Mouse (Mus musculus) thymus, postnatal 25 days (tissue): ENCODE results near the gene Fam20a.
"Not testable (repeated sequence)": the region's sequence is repeated elsewhere in the genome, so short reads cannot be mapped to it uniquely, and the experiment has no call there.

Experiments
- DNase-seq: peaks from one replicate; pipeline ENCODE4 v3.0.0; 2022

Gene Fam20a

DNA sequence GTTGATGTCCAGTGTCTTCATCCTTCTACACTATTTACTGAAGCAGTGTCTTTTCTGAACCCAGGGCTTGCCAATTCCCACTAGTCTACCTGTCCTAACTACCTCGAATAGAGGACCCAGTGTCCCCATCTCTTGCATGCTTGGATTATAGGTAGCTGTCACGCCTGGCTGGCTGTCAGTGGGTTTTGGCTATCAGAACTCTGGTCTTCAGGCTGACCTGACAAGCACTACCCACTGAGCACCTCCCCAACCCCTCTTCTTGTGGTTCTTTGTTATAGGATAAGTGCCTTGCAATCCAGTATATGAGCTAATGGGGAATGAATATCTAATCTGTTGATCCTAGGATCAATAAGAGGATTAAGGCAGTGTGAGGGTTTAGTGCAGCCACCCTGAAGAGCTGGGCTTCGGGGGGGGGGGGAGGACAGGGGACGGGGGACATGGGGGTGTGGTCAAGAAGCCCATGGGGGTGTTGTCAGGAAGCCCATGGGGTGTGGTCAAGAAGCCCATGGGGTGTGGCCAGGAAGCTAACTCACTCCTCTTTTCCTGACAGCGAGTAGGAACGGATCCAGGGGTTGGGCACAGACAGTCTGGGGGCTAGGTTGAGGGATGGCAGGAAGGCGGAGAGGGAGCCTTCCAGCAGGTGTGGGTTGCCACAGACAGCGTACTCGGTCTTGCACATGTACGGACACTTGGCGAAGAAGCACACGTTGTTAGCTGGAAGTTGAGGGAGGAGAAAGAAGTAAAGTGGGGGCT is 45.3 kb downstream of the Fam20a start:
- DNase-seq = no peak

- no peak for DNase-seq
These were observed 46.3 kb downstream of the Fam20a start for GRCm38 (mm10) chr11:109675771-109676170.

GRCm38 (mm10) chr11:109675208-109675607 is 46.9 kb downstream of the Fam20a start:
- no peak for DNase-seq

GRCm38 (mm10) chr11:109674542-109674941 is 47.5 kb downstream of the Fam20a start:
- no peak for DNase-seq

DNA sequence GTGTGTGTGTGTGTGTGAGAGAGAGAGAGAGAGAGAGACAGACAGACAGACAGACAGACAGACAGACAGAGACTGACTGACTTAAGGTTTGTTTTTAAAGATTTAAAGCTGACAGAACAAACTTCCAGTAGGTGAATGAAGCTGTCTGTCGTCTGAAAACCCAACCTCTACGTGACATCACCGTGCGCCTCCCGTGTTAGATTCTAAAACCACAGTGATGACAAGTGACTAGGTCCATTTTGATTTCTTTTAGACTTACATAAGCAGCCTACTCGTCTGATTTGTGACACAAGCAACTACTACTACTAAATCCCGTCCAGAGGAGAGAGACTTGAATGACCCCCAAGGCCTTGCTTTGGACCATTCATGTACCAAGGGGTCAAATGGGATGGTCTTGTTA is 48.3 kb downstream of the Fam20a start:
- DNase-seq = no peak

DNA sequence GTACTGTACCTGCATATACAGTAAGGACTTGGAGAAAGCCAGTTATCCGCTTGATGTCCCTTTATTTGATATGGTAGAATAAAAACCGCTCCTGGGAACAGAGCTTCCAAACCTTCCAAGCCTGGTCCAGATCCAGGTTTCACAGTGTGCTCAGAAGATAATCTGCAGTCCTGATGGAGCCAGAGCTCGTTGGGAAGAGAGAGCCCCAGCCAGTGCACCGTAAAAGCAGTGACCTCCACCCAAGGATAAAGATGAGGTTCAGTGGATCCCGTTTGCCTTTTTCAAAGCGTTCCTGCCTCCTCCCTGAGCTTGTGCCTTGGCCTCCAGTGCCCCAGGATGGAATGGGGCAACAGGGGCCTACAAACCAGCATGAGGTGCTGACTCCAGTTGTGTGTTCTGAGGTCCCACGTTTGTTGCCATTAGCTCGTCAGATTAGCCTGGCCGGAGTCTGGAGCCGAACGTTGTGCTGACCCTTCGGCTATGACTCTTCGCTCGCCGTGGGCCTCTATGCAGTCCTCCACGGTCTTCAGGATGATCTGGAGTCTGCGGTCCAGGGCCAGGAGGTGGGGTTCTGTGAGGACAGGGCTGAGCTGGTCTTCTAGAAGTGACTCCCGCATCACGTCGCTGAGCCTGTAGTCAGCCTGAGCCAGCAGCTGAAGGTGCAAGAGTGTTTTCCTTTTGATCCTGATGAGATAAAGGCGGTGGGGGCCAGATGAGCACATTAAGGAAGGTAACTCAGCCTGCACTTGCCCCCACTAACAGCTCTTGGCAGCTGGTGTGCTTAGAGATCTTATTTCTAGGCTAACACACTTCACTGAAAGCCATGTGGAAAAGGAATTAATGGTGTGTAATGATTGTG is 49.0 kb downstream of the Fam20a start:
- no peak for DNase-seq

DNA sequence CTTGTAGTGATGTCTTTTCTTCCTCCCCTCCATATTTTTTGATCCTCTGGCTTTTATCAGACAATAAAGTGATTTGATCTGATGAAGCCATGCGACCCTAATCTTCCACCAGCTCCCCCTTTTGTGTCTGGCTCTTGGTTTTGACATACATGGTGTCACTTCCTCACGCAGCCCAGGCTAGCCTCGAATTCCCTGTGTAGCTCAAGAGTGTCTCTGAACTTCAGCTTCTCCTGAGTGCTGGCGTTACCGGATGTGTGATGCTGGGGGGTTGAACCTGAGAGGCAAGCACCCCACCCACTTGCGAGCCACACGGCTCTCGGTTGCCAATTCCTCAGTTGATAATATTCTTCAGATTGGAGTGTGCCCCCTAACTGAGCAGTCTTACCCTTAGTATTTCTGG is 49.7 kb downstream of the Fam20a start:
- DNase-seq = no peak

DNA sequence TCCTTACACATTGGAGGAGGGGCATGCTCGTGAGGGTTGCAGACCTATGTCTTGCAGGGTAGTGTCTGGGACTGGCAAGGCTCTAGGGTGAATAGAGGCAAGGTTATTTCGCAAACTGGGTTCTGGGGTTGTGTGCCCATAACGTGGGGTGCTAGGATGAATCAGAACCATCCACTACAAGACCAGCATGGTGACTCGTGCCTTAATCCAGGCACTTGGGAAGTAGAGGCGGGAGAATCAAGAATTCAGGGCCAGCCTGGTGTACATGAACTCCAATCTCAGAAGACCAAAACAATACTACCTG is 50.1 kb downstream of the Fam20a start:
- no peak for DNase-seq

GRCm38 (mm10) chr11:109671136-109672020 is 50.7 kb downstream of the Fam20a start:
- no peak for DNase-seq

DNA sequence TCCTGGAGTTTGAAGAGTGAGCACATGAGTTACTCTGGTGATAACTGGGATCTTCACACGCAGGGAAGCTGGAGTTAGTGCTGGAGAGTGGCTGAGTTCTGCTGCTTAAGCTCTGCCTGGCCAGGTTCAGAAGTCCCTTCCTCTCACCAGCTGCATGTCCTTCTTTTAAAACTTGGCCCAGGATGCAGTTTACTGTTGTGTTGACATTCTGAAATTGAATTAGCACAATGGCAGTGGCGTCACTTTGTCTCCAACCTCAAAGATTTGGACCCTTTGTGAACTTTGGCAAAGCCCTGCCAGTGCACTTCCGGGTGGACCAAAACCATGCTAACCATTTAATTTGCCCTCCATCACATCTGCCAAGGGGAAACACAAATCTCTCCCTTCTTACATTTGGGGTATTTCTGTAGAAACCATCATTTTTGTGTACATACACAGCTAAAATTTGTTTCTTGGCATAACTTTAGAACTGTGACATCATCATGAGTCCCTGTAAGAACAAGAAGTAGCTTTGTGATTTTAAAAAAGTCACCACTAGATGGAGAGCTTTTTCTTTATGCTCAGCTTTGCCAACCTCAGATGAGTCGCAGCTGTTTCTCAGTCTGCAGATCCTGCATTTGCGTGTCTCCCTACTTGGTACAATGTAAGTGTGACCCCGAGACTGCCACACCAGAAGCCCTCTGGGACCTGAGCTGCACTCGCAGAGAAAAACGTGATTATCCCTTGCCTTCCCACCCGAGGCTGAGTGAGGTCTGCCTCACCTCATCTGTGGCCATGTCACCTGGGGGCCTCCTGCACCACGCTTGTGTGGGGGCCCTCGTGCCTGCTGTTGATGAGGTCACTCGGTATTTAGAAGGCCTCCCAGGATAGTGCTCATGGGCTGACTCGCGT is 51.8 kb downstream of the Fam20a start:
- no peak for DNase-seq

GRCm38 (mm10) chr11:109669149-109669708 is 52.9 kb downstream of the Fam20a start:
- DNase-seq = no peak

GRCm38 (mm10) chr11:109668115-109668725 is 53.9 kb downstream of the Fam20a start:
- DNase-seq = no peak

GRCm38 (mm10) chr11:109667371-109667770 is 54.7 kb downstream of the Fam20a start:
- DNase-seq = no peak

- DNase-seq = no peak
These were observed 55.7 kb downstream of the Fam20a start for GRCm38 (mm10) chr11:109666411-109666810.

GRCm38 (mm10) chr11:109665424-109665823 is 56.7 kb downstream of the Fam20a start:
- DNase-seq = no peak

- DNase-seq = no peak
These were observed 57.8 kb downstream of the Fam20a start for GRCm38 (mm10) chr11:109664293-109664692.

- not testable (repeated sequence) for DNase-seq
These were observed 61.6 kb downstream of the Fam20a start for GRCm38 (mm10) chr11:109660526-109660925.

DNA sequence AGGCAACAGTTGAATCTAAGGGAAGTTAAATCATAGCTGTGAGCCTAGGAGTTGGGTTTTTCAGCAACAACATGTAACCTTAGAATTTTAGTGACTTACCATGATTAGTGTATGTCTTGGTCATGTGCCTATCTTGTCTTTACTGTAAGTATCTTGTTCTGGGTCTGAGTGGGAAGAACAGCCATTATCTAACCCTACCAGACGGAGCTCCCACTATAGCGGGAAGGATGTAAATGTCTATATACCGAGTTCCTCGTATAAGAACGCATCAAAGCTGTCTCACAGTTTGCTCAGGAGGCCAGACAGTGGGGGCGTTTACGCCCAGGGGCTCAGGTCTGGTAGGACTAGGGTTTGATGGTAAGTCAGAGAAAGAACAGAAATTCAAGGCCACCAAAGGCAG is 65.8 kb downstream of the Fam20a start:
- DNase-seq = no peak

DNA sequence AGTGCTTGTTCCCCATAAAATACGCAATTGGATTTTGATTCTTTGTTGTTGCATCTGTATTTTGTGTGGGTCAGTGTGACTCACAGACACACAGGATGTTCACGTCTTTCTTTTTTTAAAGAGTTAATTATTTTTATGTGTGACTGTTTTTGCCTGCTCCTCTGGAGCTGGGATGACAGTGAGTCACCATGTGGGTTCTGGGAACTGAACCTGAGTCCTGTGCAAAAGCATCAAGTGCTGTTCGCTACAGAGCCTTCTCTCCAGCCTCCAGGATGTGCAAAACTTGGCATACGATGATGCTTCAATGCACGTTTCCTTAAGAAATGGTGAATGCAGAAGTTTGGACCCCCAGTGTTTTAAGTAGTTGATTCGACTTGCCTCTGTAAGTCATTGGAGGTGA is 67.5 kb downstream of the Fam20a start:
- DNase-seq = no peak

DNA sequence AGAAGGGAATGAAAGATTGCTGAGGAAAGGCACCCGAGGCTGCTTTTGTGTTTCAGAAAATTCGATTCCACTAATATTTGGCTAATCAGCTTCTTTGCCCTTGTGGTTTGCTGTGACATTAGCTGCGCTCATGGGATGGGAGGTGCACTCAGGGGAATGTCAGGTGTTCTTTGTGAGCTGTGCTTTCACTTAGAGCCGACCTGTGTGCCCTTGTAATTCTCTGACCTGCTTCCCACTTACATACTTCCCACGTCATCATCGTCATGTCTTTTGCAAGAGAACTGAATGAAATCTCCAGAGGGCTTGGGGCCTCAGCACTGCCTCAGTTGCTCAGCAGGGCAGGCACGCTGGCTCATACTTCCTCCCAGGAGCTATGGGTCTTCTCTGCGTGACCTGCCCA is 68.9 kb downstream of the Fam20a start:
- DNase-seq = no peak

- DNase-seq = no peak
These were observed 69.6 kb downstream of the Fam20a start for GRCm38 (mm10) chr11:109652505-109652904.
